Mouse (Mus musculus): ENCODE measurements at regions not wholly inside any gene's neighbourhood (a gene's known extent, or its start where the extent isn't known, plus 50 kb on each side); places are given as distances from the start of the nearest gene placed in this dataset.

- DNase-seq, result no peak
- WGBS, result 90% methylated on average over 10 of the region's 10 CpGs
- no peak for ATAC-seq (ENCODE audit: low FRiP score, low TSS enrichment)
Observed at GRCm38 (mm10) chr6:67129626-67130025, 92.4 kb upstream of the Gadd45a start.

GRCm38 (mm10) chr6:67128503-67129463, 91.5 kb upstream of the Gadd45a start:
- WGBS, result 71% methylated on average over 16 of the region's 16 CpGs
- ATAC-seq (ENCODE audit: low FRiP score, low TSS enrichment), result no peak
- no peaks in the 10 kb centered on the region for H3K36me3 ChIP-seq (ENCODE audit: control insufficient read depth, insufficient read depth, low read length)

More at GRCm38 (mm10) chr6:67129626-67130025, 92.4 kb upstream of the Gadd45a start:
- no peak overlapping the region for H3K9ac ChIP-seq (replicated peaks; ENCODE audit: low read length)
- H3K4me1 ChIP-seq (ENCODE audit: control insufficient read depth, insufficient read depth, low read length), result no peaks in the 10 kb centered on the region
- H3K4me3 ChIP-seq (replicated peaks; ENCODE audit: low read depth, low read length), result no peak overlapping the region
- H3K4me2 ChIP-seq (ENCODE audit: low read length), result no peak overlapping the region
- no peaks in the 10 kb centered on the region for H3K27me3 ChIP-seq (ENCODE audit: control insufficient read depth, insufficient read depth, low read length)
- no peaks in the 10 kb centered on the region for H3K9me3 ChIP-seq (ENCODE audit: control insufficient read depth, low read length)
- no peak overlapping the region for H3K27ac ChIP-seq (replicated peaks; ENCODE audit: low read depth, low read length)
- no peaks in the 10 kb centered on the region for H3K36me3 ChIP-seq (ENCODE audit: control insufficient read depth, insufficient read depth, low read length)

DNA sequence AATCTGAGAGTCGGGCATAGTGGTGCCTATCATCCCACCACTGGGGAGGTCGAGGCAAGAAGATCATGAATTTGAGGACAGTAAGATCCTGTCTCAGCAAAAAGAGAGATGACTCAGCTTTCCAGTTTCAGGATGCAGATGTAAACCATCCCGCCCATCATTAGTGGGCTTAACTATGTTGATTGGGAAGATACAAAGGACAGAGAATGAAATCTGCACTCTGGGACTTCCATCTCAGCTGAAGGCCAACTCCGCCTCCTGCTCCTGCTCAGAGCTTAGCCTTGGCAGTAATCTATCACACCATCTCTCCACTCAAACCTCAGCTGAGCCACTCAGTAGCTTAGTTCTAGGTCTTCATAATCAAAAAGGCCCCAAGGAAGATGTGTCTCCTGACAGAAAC, 90.5 kb upstream of the Gadd45a start:
- no peak overlapping the region for H3K4me2 ChIP-seq (ENCODE audit: low read length)
- no peaks in the 10 kb centered on the region for H3K27me3 ChIP-seq (ENCODE audit: control insufficient read depth, insufficient read depth, low read length)
- H3K9ac ChIP-seq (replicated peaks; ENCODE audit: low read length), result no peak overlapping the region
- DNase-seq (no peak), ATAC-seq (ENCODE audit: low FRiP score, low TSS enrichment) (no peak)
- WGBS, result 90% methylated on average over 4 of the region's 4 CpGs
- H3K9me3 ChIP-seq (ENCODE audit: control insufficient read depth, low read length), result no peaks in the 10 kb centered on the region
- H3K36me3 ChIP-seq (ENCODE audit: control insufficient read depth, insufficient read depth, low read length), result no peaks in the 10 kb centered on the region
- no peak overlapping the region for H3K27ac ChIP-seq (replicated peaks; ENCODE audit: low read depth, low read length)
- no peaks in the 10 kb centered on the region for H3K4me1 ChIP-seq (ENCODE audit: control insufficient read depth, insufficient read depth, low read length)
- H3K4me3 ChIP-seq (replicated peaks; ENCODE audit: low read depth, low read length), result no peak overlapping the region

More at GRCm38 (mm10) chr6:67128503-67129463, 91.5 kb upstream of the Gadd45a start:
- Histone ChIP-seq H3K27me3 (ENCODE audit: control insufficient read depth, insufficient read depth, low read length) (no peaks in the 10 kb centered on the region), H3K27ac (replicated peaks; ENCODE audit: low read depth, low read length) (no peak overlapping the region), H3K9me3 (ENCODE audit: control insufficient read depth, low read length) (no peaks in the 10 kb centered on the region), H3K9ac (replicated peaks; ENCODE audit: low read length) (no peak overlapping the region), H3K4me3 (replicated peaks; ENCODE audit: low read depth, low read length) (no peak overlapping the region), H3K4me1 (ENCODE audit: control insufficient read depth, insufficient read depth, low read length) (no peaks in the 10 kb centered on the region), H3K4me2 (ENCODE audit: low read length) (no peak overlapping the region)
- DNase-seq, result no peak

- H3K36me3 ChIP-seq (ENCODE audit: control insufficient read depth, insufficient read depth, low read length), result no peaks in the 10 kb centered on the region
- H3K4me2 ChIP-seq (ENCODE audit: low read length), result no peak overlapping the region
- no peak; the same call in 1 of the 2 replicates for ATAC-seq (ENCODE audit: low FRiP score, low TSS enrichment)
- H3K4me1 ChIP-seq (ENCODE audit: control insufficient read depth, insufficient read depth, low read length), result no peaks in the 10 kb centered on the region
- no peak for DNase-seq
- no peak overlapping the region for H3K4me3 ChIP-seq (replicated peaks; ENCODE audit: low read depth, low read length)
- H3K9ac ChIP-seq (replicated peaks; ENCODE audit: low read length), result no peak overlapping the region
- WGBS, result 40% methylated on average over 7 of the region's 7 CpGs
- no peaks in the 10 kb centered on the region for H3K9me3 ChIP-seq (ENCODE audit: control insufficient read depth, low read length)
- H3K27me3 ChIP-seq (ENCODE audit: control insufficient read depth, insufficient read depth, low read length), result no peaks in the 10 kb centered on the region
- H3K27ac ChIP-seq (replicated peaks; ENCODE audit: low read depth, low read length), result no peak overlapping the region
Observed at GRCm38 (mm10) chr6:67125715-67126312, 88.6 kb upstream of the Gadd45a start.

GRCm38 (mm10) chr6:67124089-67124488, 86.8 kb upstream of the Gadd45a start:
- no peak overlapping the region for H3K4me2 ChIP-seq (ENCODE audit: low read length)
- ATAC-seq (ENCODE audit: low FRiP score, low TSS enrichment), result no peak

DNA sequence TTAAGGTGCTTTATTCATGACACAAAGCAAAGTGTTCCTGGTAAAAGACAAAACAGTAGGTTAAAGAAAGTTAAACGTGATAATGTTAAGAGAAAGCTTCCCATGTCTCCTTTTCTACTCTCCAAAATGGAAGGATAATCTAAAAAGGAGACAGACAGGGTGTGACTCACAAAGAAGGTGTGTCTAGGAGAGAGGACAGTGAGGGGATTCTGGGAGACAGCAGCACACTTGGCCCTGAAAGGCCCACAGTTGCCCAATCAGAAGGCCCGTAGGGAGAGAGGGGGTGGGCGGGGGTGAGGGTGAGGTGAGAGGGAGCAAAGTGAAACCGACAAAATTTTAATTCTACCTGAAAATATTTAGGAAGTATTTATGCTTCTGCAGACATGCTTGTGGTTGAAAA, 85.8 kb upstream of the Gadd45a start:
- 84% methylated on average over 4 of the region's 4 CpGs for WGBS
- no peaks in the 10 kb centered on the region for H3K36me3 ChIP-seq (ENCODE audit: control insufficient read depth, insufficient read depth, low read length)
- no peak overlapping the region for H3K4me2 ChIP-seq (ENCODE audit: low read length)
- H3K27ac ChIP-seq (replicated peaks; ENCODE audit: low read depth, low read length), result no peak overlapping the region
- ATAC-seq (ENCODE audit: low FRiP score, low TSS enrichment), result no peak
- H3K4me3 ChIP-seq (replicated peaks; ENCODE audit: low read depth, low read length), result no peak overlapping the region
- no peaks in the 10 kb centered on the region for H3K4me1 ChIP-seq (ENCODE audit: control insufficient read depth, insufficient read depth, low read length)
- no peak overlapping the region for H3K9ac ChIP-seq (replicated peaks; ENCODE audit: low read length)
- no peaks in the 10 kb centered on the region for H3K9me3 ChIP-seq (ENCODE audit: control insufficient read depth, low read length)
- DNase-seq, result no peak
- no peaks in the 10 kb centered on the region for H3K27me3 ChIP-seq (ENCODE audit: control insufficient read depth, insufficient read depth, low read length)

More at GRCm38 (mm10) chr6:67124089-67124488, 86.8 kb upstream of the Gadd45a start:
- WGBS, result 42% methylated on average over 2 of the region's 2 CpGs
- Histone ChIP-seq H3K27me3 (ENCODE audit: control insufficient read depth, insufficient read depth, low read length) (no peaks in the 10 kb centered on the region), H3K27ac (replicated peaks; ENCODE audit: low read depth, low read length) (no peak overlapping the region), H3K9ac (replicated peaks; ENCODE audit: low read length) (no peak overlapping the region), H3K4me1 (ENCODE audit: control insufficient read depth, insufficient read depth, low read length) (no peaks in the 10 kb centered on the region), H3K4me3 (replicated peaks; ENCODE audit: low read depth, low read length) (no peak overlapping the region), H3K9me3 (ENCODE audit: control insufficient read depth, low read length) (no peaks in the 10 kb centered on the region), H3K36me3 (ENCODE audit: control insufficient read depth, insufficient read depth, low read length) (no peaks in the 10 kb centered on the region)
- DNase-seq, result no peak

DNA sequence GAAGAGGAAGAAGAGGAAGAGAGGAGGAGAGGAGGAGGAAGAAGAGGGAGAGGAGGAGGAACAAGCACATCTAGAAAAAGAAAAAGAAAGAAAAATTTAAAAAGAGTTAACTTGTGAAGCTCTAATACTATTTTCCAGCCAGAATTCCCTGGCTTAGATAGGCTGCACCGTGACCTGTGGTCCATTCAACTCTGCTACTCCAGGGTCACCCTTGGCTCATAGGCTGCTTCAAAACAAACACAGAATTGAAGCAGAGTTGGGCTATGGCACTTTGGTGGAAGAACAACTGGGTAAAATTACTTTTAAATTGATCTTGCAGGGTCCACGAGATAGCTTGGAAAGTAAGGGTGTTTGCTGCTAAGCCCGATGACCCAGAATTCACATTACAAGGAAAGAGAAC, 79.0 kb upstream of the Gadd45a start:
- no peak for DNase-seq
- no peak for ATAC-seq (ENCODE audit: low FRiP score, low TSS enrichment)
- Histone ChIP-seq H3K4me2 (ENCODE audit: low read length) (no peak overlapping the region), H3K9ac (replicated peaks; ENCODE audit: low read length) (no peak overlapping the region), H3K9me3 (ENCODE audit: control insufficient read depth, low read length) (no peaks in the 10 kb centered on the region), H3K27ac (replicated peaks; ENCODE audit: low read depth, low read length) (no peak overlapping the region), H3K27me3 (ENCODE audit: control insufficient read depth, insufficient read depth, low read length) (no peaks in the 10 kb centered on the region), H3K4me1 (ENCODE audit: control insufficient read depth, insufficient read depth, low read length) (0 out of 2 replicates have a peak, but pooled peaks cover 2% of the 10 kb centered on the region), H3K4me3 (replicated peaks; ENCODE audit: low read depth, low read length) (no peak overlapping the region), H3K36me3 (ENCODE audit: control insufficient read depth, insufficient read depth, low read length) (no peaks in the 10 kb centered on the region)
- WGBS, result 86% methylated on average over 3 of the region's 3 CpGs

DNA sequence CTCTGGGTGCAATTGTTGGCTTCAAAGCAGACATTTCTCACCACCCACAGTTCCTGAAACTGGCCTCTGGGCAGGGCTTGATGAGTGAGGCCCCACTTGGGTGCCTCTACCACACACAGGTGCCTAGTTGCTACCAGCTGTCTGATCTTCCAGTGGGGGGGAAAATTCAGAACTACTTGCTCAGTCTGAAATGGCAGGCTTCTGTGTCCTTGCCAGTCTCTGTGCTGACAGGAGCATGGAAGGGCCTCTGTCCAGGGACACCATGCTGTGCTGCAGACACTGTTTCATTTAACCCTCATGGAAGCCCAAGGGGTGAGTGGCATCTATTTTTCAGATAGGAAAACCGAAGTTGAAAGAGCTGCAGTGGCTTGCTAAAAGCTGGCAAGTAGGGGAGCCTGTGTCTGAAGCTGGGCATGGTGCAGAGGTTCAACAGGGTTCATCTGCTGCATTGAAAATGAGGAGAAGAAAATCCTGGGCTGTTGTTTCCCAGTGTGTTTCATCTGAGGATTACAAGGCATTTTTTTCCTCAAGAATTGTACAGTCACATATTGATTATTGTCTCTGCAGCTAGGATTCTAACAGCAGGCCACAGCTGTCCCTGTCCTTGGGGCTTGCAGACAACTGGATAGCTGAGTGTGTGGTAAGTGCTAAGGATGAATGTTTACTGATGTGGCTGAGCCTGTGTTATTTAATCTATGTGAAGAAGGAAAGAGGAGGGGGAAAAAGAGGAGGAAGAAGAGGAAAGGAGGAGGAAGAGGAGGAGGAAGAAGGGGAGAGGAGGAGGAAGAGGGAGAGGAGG, 78.4 kb upstream of the Gadd45a start:
- 37% methylated on average over 1 of the region's 1 CpGs for WGBS

More for the DNA sequence above, 78.4 kb upstream of the Gadd45a start:
- no peaks in the 10 kb centered on the region for H3K9me3 ChIP-seq (ENCODE audit: control insufficient read depth, low read length)
- no peak overlapping the region for H3K4me3 ChIP-seq (replicated peaks; ENCODE audit: low read depth, low read length)
- no peak for ATAC-seq (ENCODE audit: low FRiP score, low TSS enrichment)
- H3K36me3 ChIP-seq (ENCODE audit: control insufficient read depth, insufficient read depth, low read length), result no peaks in the 10 kb centered on the region
- no peak overlapping the region for H3K27ac ChIP-seq (replicated peaks; ENCODE audit: low read depth, low read length)
- DNase-seq, result no peak
- no peak overlapping the region for H3K9ac ChIP-seq (replicated peaks; ENCODE audit: low read length)
- H3K4me1 ChIP-seq (ENCODE audit: control insufficient read depth, insufficient read depth, low read length), result 0 out of 2 replicates have a peak, but pooled peaks cover 2% of the 10 kb centered on the region
- H3K4me2 ChIP-seq (ENCODE audit: low read length), result no peak overlapping the region
- H3K27me3 ChIP-seq (ENCODE audit: control insufficient read depth, insufficient read depth, low read length), result no peaks in the 10 kb centered on the region

Measured in midbrain, embryonic 14.5 days (tissue).